In genomic region chr4:125189971-125190370, GRCm38 (mm10) we compare ENCODE assay signal across 26 mouse cellular contexts.
"Had no signal": no experiment of that assay in that cellular context is flagged by ENCODE, and none has a peak within 500 bp of the region (broad histone marks: within the 10 kb centered on the region; RNA-seq: fewer than 3 reads in every experiment).

No protein-coding gene starts in this region.

- H3K9me3 ChIP-seq: heart, embryonic 10.5 days; heart, embryonic 12.5 days; intestine, embryonic 15.5 days; limb, embryonic 10.5 days; limb, embryonic 12.5 days; liver, embryonic 13.5 days; liver, embryonic 15.5 days had no signal

- H3K36me3 ChIP-seq: heart, embryonic 10.5 days; heart, embryonic 12.5 days; intestine, embryonic 15.5 days; limb, embryonic 10.5 days; limb, embryonic 12.5 days; liver, embryonic 13.5 days; liver, embryonic 15.5 days had no signal

- H3K27me3 ChIP-seq: liver, embryonic 13.5 days; liver, embryonic 15.5 days had no signal

- H3K4me2 ChIP-seq: heart, embryonic 12.5 days; hindbrain, embryonic 14.5 days; intestine, embryonic 15.5 days; limb, embryonic 12.5 days; liver, embryonic 11.5 days; liver, embryonic 13.5 days; liver, embryonic 15.5 days had no signal

- H3K4me1 ChIP-seq: heart, embryonic 12.5 days; intestine, embryonic 15.5 days; liver, embryonic 13.5 days; liver, embryonic 15.5 days had no signal

- ATAC-seq: hindbrain, embryonic 16.5 days; inflammation-experienced regulatory T-cells, adult 6 months; intestine, embryonic 15.5 days; intestine, postnatal 0 days had no signal

- H3K9ac ChIP-seq: heart, embryonic 12.5 days; hindbrain, embryonic 14.5 days; intestine, embryonic 15.5 days; limb, embryonic 12.5 days; liver, embryonic 13.5 days; liver, embryonic 15.5 days had no signal

- H3K27ac ChIP-seq: gastrocnemius, adult 2 months; heart, embryonic 10.5 days; hindbrain, embryonic 14.5 days; intestine, embryonic 15.5 days; layer of hippocampus, adult 2 months; limb, embryonic 10.5 days; limb, embryonic 12.5 days; liver, embryonic 13.5 days; liver, embryonic 15.5 days had no signal

- DNase-seq: gastrocnemius, adult 2 months; gastrocnemius, postnatal 10 days; gastrocnemius, postnatal 25 days; heart, adult 18-20 months; heart, postnatal 10 days; heart, postnatal 4 days; kidney, adult 18-20 months; kidney, adult 8-10 months; kidney, postnatal 10 days; kidney, postnatal 25 days; kidney, postnatal 4 days; liver; liver, embryonic 13.5 days had no signal

- H3K4me3 ChIP-seq: gastrocnemius, adult 2 months; heart, embryonic 10.5 days; heart, embryonic 12.5 days; intestine, embryonic 15.5 days; layer of hippocampus, adult 2 months; left cerebral cortex, adult 2 months; limb, embryonic 10.5 days; limb, embryonic 12.5 days; liver, embryonic 13.5 days; liver, embryonic 15.5 days had no signal
